Mouse (Mus musculus): ENCODE data around the gene Tmem230. TPM values are rescaled to one million over a fixed set of nuclear protein-coding genes. Genes with fewer than 3 reads are reported as not detected.
A peak's percentile ranks its signal among the peaks of the same experiment; 100 is the strongest.

Tmem230 gene
- polyA plus RNA-seq, 1 experiment, result 42.7 TPM

- DNase-seq, result peak; percentile 90
- H3K27me3 ChIP-seq (replicated peaks; ENCODE audit: control insufficient read depth, insufficient read depth, low read length), result no peaks in the 10 kb centered on the region
- no peak overlapping the region for H3K4me3 ChIP-seq (ENCODE audit: insufficient read depth, low read depth, low read length)
- peak overlapping the region; percentile 26 for H3K27ac ChIP-seq (ENCODE audit: insufficient read depth, low read depth, low read length)
- no peaks in the 10 kb centered on the region for H3K36me3 ChIP-seq (ENCODE audit: control insufficient read depth, insufficient read depth, low read length)
- no peak for TF ChIP-seq POLR2A (IDR thresholded peaks at IDR 0.05; ENCODE audit: low read depth, low read length)
- no peak for TF ChIP-seq CTCF (conservative IDR thresholded peaks at IDR 0.05; ENCODE audit: insufficient read depth, insufficient read length, low read depth, low read length)
- WGBS, result 49% methylated on average over 2 of the region's 2 CpGs
- H3K4me1 ChIP-seq (ENCODE audit: control insufficient read depth, insufficient read depth, low read length), result peaks cover 21% of the 10 kb centered on the region
Measured at GRCm38 (mm10) chr2:132270331-132270951, 22.8 kb upstream of the Tmem230 start.

GRCm38 (mm10) chr2:132269217-132269616 is 21.6 kb upstream of the Tmem230 start:
- H3K4me3 ChIP-seq (ENCODE audit: insufficient read depth, low read depth, low read length), result no peak overlapping the region
- TF ChIP-seq CTCF (conservative IDR thresholded peaks at IDR 0.05; ENCODE audit: insufficient read depth, insufficient read length, low read depth, low read length), result no peak
- TF ChIP-seq POLR2A (IDR thresholded peaks at IDR 0.05; ENCODE audit: low read depth, low read length), result no peak
- no peaks in the 10 kb centered on the region for H3K36me3 ChIP-seq (ENCODE audit: control insufficient read depth, insufficient read depth, low read length)
- H3K4me1 ChIP-seq (ENCODE audit: control insufficient read depth, insufficient read depth, low read length), result peaks cover 31% of the 10 kb centered on the region
- no peak for DNase-seq
- H3K27me3 ChIP-seq (replicated peaks; ENCODE audit: control insufficient read depth, insufficient read depth, low read length), result no peaks in the 10 kb centered on the region
- H3K27ac ChIP-seq (ENCODE audit: insufficient read depth, low read depth, low read length), result no peak overlapping the region
- WGBS, result 52% methylated on average over 3 of the region's 3 CpGs

- Histone ChIP-seq H3K36me3 (ENCODE audit: control insufficient read depth, insufficient read depth, low read length) (no peaks in the 10 kb centered on the region), H3K27me3 (replicated peaks; ENCODE audit: control insufficient read depth, insufficient read depth, low read length) (no peaks in the 10 kb centered on the region), H3K27ac (ENCODE audit: insufficient read depth, low read depth, low read length) (no peak overlapping the region), H3K4me1 (ENCODE audit: control insufficient read depth, insufficient read depth, low read length) (peaks cover 32% of the 10 kb centered on the region), H3K4me3 (ENCODE audit: insufficient read depth, low read depth, low read length) (no peak overlapping the region)
- DNase-seq, result no peak
- 84% methylated on average over 3 of the region's 3 CpGs for WGBS
- TF ChIP-seq CTCF (conservative IDR thresholded peaks at IDR 0.05; ENCODE audit: insufficient read depth, insufficient read length, low read depth, low read length), result no peak
- no peak for TF ChIP-seq POLR2A (IDR thresholded peaks at IDR 0.05; ENCODE audit: low read depth, low read length)
Measured at GRCm38 (mm10) chr2:132266086-132266485, 18.5 kb upstream of the Tmem230 start.

- Histone ChIP-seq H3K27me3 (replicated peaks; ENCODE audit: control insufficient read depth, insufficient read depth, low read length) (no peaks in the 10 kb centered on the region), H3K4me3 (ENCODE audit: insufficient read depth, low read depth, low read length) (no peak overlapping the region), H3K4me1 (ENCODE audit: control insufficient read depth, insufficient read depth, low read length) (peaks cover 25% of the 10 kb centered on the region), H3K36me3 (ENCODE audit: control insufficient read depth, insufficient read depth, low read length) (no peaks in the 10 kb centered on the region), H3K27ac (ENCODE audit: insufficient read depth, low read depth, low read length) (no peak overlapping the region)
- TF ChIP-seq POLR2A (IDR thresholded peaks at IDR 0.05; ENCODE audit: low read depth, low read length) (no peak), CTCF (conservative IDR thresholded peaks at IDR 0.05; ENCODE audit: insufficient read depth, insufficient read length, low read depth, low read length) (no peak)
- DNase-seq, result no peak
- 80% methylated on average over 9 of the region's 9 CpGs for WGBS
Measured at GRCm38 (mm10) chr2:132265196-132265595, 17.6 kb upstream of the Tmem230 start.

GRCm38 (mm10) chr2:132264266-132264710 is 16.7 kb upstream of the Tmem230 start:
- Histone ChIP-seq H3K4me1 (ENCODE audit: control insufficient read depth, insufficient read depth, low read length) (peaks cover 18% of the 10 kb centered on the region), H3K27me3 (replicated peaks; ENCODE audit: control insufficient read depth, insufficient read depth, low read length) (no peaks in the 10 kb centered on the region), H3K36me3 (ENCODE audit: control insufficient read depth, insufficient read depth, low read length) (no peaks in the 10 kb centered on the region), H3K27ac (ENCODE audit: insufficient read depth, low read depth, low read length) (0 out of 2 replicates have a peak overlapping the region, but pooled peaks have one; percentile 84), H3K4me3 (ENCODE audit: insufficient read depth, low read depth, low read length) (peak overlapping the region; percentile 96)
- 13% methylated on average over 6 of the region's 6 CpGs for WGBS
- DNase-seq, result no peak
- TF ChIP-seq CTCF (conservative IDR thresholded peaks at IDR 0.05; ENCODE audit: insufficient read depth, insufficient read length, low read depth, low read length) (no peak), POLR2A (IDR thresholded peaks at IDR 0.05; ENCODE audit: low read depth, low read length) (no peak)

GRCm38 (mm10) chr2:132263421-132264265 is 16.0 kb upstream of the Tmem230 start:
- peak overlapping the region; percentile 84 for H3K27ac ChIP-seq (ENCODE audit: insufficient read depth, low read depth, low read length)
- DNase-seq, result peak; percentile 45
- no peaks in the 10 kb centered on the region for H3K27me3 ChIP-seq (replicated peaks; ENCODE audit: control insufficient read depth, insufficient read depth, low read length)
- no peak for TF ChIP-seq CTCF (conservative IDR thresholded peaks at IDR 0.05; ENCODE audit: insufficient read depth, insufficient read length, low read depth, low read length)
- WGBS, result under 1% methylated on average over 47 of the region's 47 CpGs
- no peaks in the 10 kb centered on the region for H3K36me3 ChIP-seq (ENCODE audit: control insufficient read depth, insufficient read depth, low read length)
- peak overlapping the region; percentile 96 for H3K4me3 ChIP-seq (ENCODE audit: insufficient read depth, low read depth, low read length)
- peaks cover 16% of the 10 kb centered on the region; the same call in 1 of the 2 replicates for H3K4me1 ChIP-seq (ENCODE audit: control insufficient read depth, insufficient read depth, low read length)

- Histone ChIP-seq H3K27ac (ENCODE audit: insufficient read depth, low read depth, low read length) (peak within 1 kb of the TSS; percentile 84), H3K4me1 (ENCODE audit: control insufficient read depth, insufficient read depth, low read length) (peaks cover 16% of the 10 kb centered on the region; the same call in 1 of the 2 replicates), H3K4me3 (ENCODE audit: insufficient read depth, low read depth, low read length) (peak within 1 kb of the TSS; percentile 96), H3K36me3 (ENCODE audit: control insufficient read depth, insufficient read depth, low read length) (no peaks in the 10 kb centered on the region), H3K27me3 (replicated peaks; ENCODE audit: control insufficient read depth, insufficient read depth, low read length) (no peaks in the 10 kb centered on the region)
- WGBS, result under 1% methylated on average over 49 of the region's 49 CpGs
- peak; percentile 98; the same call in 1 of the 2 replicates for TF ChIP-seq CTCF (conservative IDR thresholded peaks at IDR 0.05; ENCODE audit: insufficient read depth, insufficient read length, low read depth, low read length)
- no peak for TF ChIP-seq POLR2A (IDR thresholded peaks at IDR 0.05; ENCODE audit: low read depth, low read length)
- peak; percentile 100 for DNase-seq
Measured at GRCm38 (mm10) chr2:132262879-132263398, 15.3 kb upstream of the Tmem230 start, which contains the start of gene Cds2. Cds2 (plus strand) TSS chr2:132263148.

All from kidney, adult 2 months (tissue).